Mouse (Mus musculus) liver (tissue): ENCODE results near the gene Plxnc1.

ENCODE experiments used
- DNase-seq: peaks from one replicate; pipeline ENCODE4 v3.0.0-alpha.2; 2020; ENCODE audit warnings: mixed read lengths

Plxnc1 gene

GRCm38 (mm10) chr10:94919960-94920359 lies 24.7 kb downstream of the Plxnc1 start:
- peak; percentile 43 for DNase-seq

GRCm38 (mm10) chr10:94919552-94919951 lies 25.1 kb downstream of the Plxnc1 start:
- DNase-seq, result peak; percentile 90

- no peak for DNase-seq
These were observed 26.0 kb downstream of the Plxnc1 start for GRCm38 (mm10) chr10:94918618-94919017.

GRCm38 (mm10) chr10:94917990-94918389 lies 26.6 kb downstream of the Plxnc1 start:
- no peak for DNase-seq

- DNase-seq, result no peak
These were observed 27.3 kb downstream of the Plxnc1 start for GRCm38 (mm10) chr10:94917354-94917753.

GRCm38 (mm10) chr10:94916610-94917009 lies 28.0 kb downstream of the Plxnc1 start:
- no peak for DNase-seq

GRCm38 (mm10) chr10:94915746-94916145 lies 28.9 kb downstream of the Plxnc1 start:
- no peak for DNase-seq

- DNase-seq, result no peak
These were observed 30.6 kb downstream of the Plxnc1 start for GRCm38 (mm10) chr10:94914081-94914480.

GRCm38 (mm10) chr10:94913336-94913739 lies 31.3 kb downstream of the Plxnc1 start:
- DNase-seq, result peak; percentile 25

- DNase-seq, result peak; percentile 81
These were observed 32.1 kb downstream of the Plxnc1 start for GRCm38 (mm10) chr10:94912551-94912950.

- DNase-seq, result no peak
These were observed 33.5 kb downstream of the Plxnc1 start for GRCm38 (mm10) chr10:94911102-94911501.

GRCm38 (mm10) chr10:94910570-94910969 lies 34.1 kb downstream of the Plxnc1 start:
- no peak for DNase-seq

- no peak for DNase-seq
These were observed 34.8 kb downstream of the Plxnc1 start for GRCm38 (mm10) chr10:94909789-94910188.

- no peak for DNase-seq
These were observed 35.5 kb downstream of the Plxnc1 start for GRCm38 (mm10) chr10:94908976-94909717.

- DNase-seq, result no peak
These were observed 38.8 kb downstream of the Plxnc1 start for GRCm38 (mm10) chr10:94905689-94906473.

GRCm38 (mm10) chr10:94905219-94905618 lies 39.4 kb downstream of the Plxnc1 start:
- DNase-seq, result no peak

GRCm38 (mm10) chr10:94896950-94897349 lies 47.7 kb downstream of the Plxnc1 start:
- no peak for DNase-seq

- DNase-seq, result no peak
These were observed 48.3 kb downstream of the Plxnc1 start for GRCm38 (mm10) chr10:94896311-94896710.

- no peak for DNase-seq
These were observed 48.8 kb downstream of the Plxnc1 start for GRCm38 (mm10) chr10:94895876-94896275.

- no peak for DNase-seq
These were observed 54.9 kb downstream of the Plxnc1 start for GRCm38 (mm10) chr10:94889735-94890134.

- no peak for DNase-seq
These were observed 61.4 kb downstream of the Plxnc1 start for GRCm38 (mm10) chr10:94883216-94883615.

- DNase-seq, result no peak
These were observed 73.1 kb downstream of the Plxnc1 start for GRCm38 (mm10) chr10:94871506-94871905.

GRCm38 (mm10) chr10:94871102-94871501 lies 73.5 kb downstream of the Plxnc1 start:
- peak; percentile 26 for DNase-seq
